Mouse (Mus musculus) heart, embryonic 11.5 days (tissue): ENCODE measurements around the gene Gria3. TPM values are rescaled to one million over a fixed set of nuclear protein-coding genes. Genes with fewer than 3 reads are reported as not detected.

Experiments used
- ATAC-seq: fragments of 200-750 bp; cut with Nextera tagmentation; replicated peaks from 2 replicates; pipeline ENCODE4 v1.8.0; 2017; ENCODE audit warnings: moderate library complexity; ENCODE audit not compliant: insufficient number of reproducible peaks, low FRiP score, low TSS enrichment
- H3K27ac ChIP-seq: fragments of 300-500 bp; sonication (generic); 2 replicates; pipeline ENCODE4 v1.5.1; 2014; ENCODE audit warnings: mild to moderate bottlenecking, low read depth, low read length
- H3K27me3 ChIP-seq: fragments of 300-500 bp; sonication (generic); 2 replicates; pipeline ENCODE4 v1.6.1; 2014; ENCODE audit warnings: mild to moderate bottlenecking, low read length, mixed read lengths; ENCODE audit not compliant: control insufficient read depth, insufficient read depth
- H3K36me3 ChIP-seq: fragments of 300-500 bp; sonication (generic); 2 replicates; pipeline ENCODE4 v1.6.1; 2014; ENCODE audit warnings: mild to moderate bottlenecking, low read length, moderate library complexity, mixed read lengths; ENCODE audit not compliant: control insufficient read depth, insufficient read depth
- H3K4me1 ChIP-seq: fragments of 300-500 bp; sonication (generic); 2 replicates; pipeline ENCODE4 v1.6.1; 2014; ENCODE audit warnings: low read length; ENCODE audit not compliant: control insufficient read depth, insufficient read depth
- H3K4me2 ChIP-seq: fragments of 300-500 bp; sonication (generic); 2 replicates; pipeline ENCODE4 v1.6.1; 2014; ENCODE audit warnings: mild to moderate bottlenecking, moderate library complexity
- H3K4me3 ChIP-seq: fragments of 300-500 bp; sonication (generic); 2 replicates; pipeline ENCODE4 v1.5.1; 2014; ENCODE audit warnings: low read depth, low read length
- H3K9ac ChIP-seq: fragments of 300-500 bp; sonication (generic); 2 replicates; pipeline ENCODE4 v1.6.1; 2014; ENCODE audit warnings: mild to moderate bottlenecking, low read depth, low read length, moderate library complexity
- H3K9me3 ChIP-seq: fragments of 300-500 bp; sonication (generic); replicated peaks from 2 replicates; pipeline ENCODE4 v1.6.1; 2016; ENCODE audit warnings: low read length; ENCODE audit not compliant: control insufficient read depth
- WGBS: fragments of 180-500 bp; shearing (Covaris S2); extraction: QIAGEN DNeasy Blood & Tissue Kit; methylation state at CpG from one replicate; pipeline ENCODE4 v1.1.7; 2014; ENCODE audit not compliant: insufficient replicate concordance; 5-methylcytosine and 5-hydroxymethylcytosine counted together
- polyA plus RNA-seq: library from polyadenylated mRNA; unstranded; fragments of >200 nt; fragmentation: Nextera tagmentation; extraction: Ambion mirVana; gene quantifications from 2 replicates; pipeline ENCODE4 v1.2.1, GENCODE M21; 2014

Gria3 gene
- 4.6 and 6.7 TPM in 2 replicates for polyA plus RNA-seq

DNA sequence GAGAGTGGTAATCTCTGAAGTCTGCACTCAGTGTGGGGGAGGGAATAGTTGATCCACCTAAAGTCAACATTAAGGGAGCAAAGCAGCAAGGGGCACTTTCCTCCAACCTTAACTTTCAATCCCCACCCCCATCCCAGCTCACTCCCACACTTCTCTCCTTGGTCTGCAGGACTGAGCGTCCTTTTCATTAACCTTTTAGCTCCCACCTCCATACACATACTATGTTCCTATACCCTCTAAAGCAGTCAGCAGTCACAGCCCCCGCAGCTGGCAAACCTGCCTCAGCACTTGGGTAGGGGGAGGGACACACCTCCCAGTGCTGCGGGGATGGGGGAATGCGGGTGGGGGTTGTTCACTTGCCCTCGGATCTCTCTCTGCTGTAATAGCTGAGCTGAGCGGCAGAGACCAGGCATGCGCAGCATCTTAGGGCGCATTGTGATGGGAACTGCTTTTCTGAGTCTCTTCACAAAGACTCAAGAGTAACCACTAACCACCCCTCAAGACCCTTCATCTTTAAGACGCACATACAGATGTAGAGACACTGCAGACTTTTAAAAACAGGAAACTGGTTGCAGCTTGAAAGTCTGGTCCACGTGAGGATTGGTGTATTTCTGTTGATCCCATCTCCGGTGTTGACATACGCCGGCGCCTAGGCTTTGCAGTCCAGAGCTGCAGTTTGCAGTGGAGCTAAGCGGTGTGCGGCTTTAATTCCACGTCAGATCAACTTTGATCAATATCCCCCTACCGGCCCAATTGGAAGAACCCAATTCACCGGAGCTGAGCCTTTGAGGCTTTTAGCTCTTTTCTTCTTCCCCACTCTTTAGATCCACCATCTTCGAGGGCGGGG lies at the start of gene Gria3:
Gene Gria3, plus strand, starts transcription at position 797 of the 847 bp plus-strand sequence.
- no peaks in the 10 kb centered on the region for H3K9me3 ChIP-seq
- H3K27me3 ChIP-seq, result peaks cover 5% of the 10 kb centered on the region; the same call in 1 of the 2 replicates
- H3K9ac ChIP-seq, result peak within 1 kb of the TSS; percentile 52; the same call in 1 of the 2 replicates
- no peak within 1 kb of the TSS for H3K27ac ChIP-seq
- peak; percentile 57 for ATAC-seq
- H3K36me3 ChIP-seq, result no peaks in the 10 kb centered on the region
- H3K4me1 ChIP-seq, result no peaks in the 10 kb centered on the region
- WGBS, result 20% methylated on average over 21 of the region's 21 CpGs
- peak within 1 kb of the TSS; percentile 71 for H3K4me2 ChIP-seq
- H3K4me3 ChIP-seq, result peak within 1 kb of the TSS; percentile 47

GRCm38 (mm10) chrX:41387086-41387485 lies 13.6 kb upstream of the Gria3 start:
- Histone ChIP-seq H3K9me3 (no peaks in the 10 kb centered on the region), H3K4me1 (no peaks in the 10 kb centered on the region), H3K27ac (no peak overlapping the region), H3K9ac (no peak overlapping the region), H3K4me2 (no peak overlapping the region), H3K36me3 (no peaks in the 10 kb centered on the region), H3K27me3 (no peaks in the 10 kb centered on the region), H3K4me3 (no peak overlapping the region)
- ATAC-seq, result no peak
- 50% methylated on average over 7 of the region's 7 CpGs for whole genome bisulfite sequencing

GRCm38 (mm10) chrX:41389079-41389478 lies 11.6 kb upstream of the Gria3 start:
- H3K9me3 ChIP-seq, result no peaks in the 10 kb centered on the region
- H3K4me3 ChIP-seq, result no peak overlapping the region
- no peak overlapping the region for H3K4me2 ChIP-seq
- no peak overlapping the region for H3K9ac ChIP-seq
- ATAC-seq, result no peak
- H3K36me3 ChIP-seq, result no peaks in the 10 kb centered on the region
- WGBS, result 98% methylated on average over 1 of the region's 1 CpGs
- H3K27ac ChIP-seq, result no peak overlapping the region
- no peaks in the 10 kb centered on the region for H3K4me1 ChIP-seq
- H3K27me3 ChIP-seq, result no peaks in the 10 kb centered on the region

DNA sequence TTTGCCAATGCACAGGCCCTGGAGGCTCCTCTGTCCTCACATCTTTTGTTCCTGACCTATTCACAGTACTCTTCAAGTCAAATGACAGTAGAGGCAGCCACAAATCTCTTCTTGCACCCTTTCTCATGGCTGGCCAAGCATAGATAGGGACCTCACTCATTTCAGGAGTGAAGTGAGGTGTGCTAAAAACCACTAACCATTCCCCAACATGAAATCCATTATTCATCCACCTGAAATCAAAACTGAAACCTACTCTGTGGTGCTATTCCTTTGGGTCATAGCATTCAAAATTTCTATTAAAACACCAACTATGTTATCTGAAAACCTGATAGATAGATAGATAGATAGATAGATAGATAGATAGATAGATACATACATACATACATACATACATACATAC lies 2.2 kb upstream of the Gria3 start:
- no peaks in the 10 kb centered on the region for H3K9me3 ChIP-seq
- peaks cover 5% of the 10 kb centered on the region; the same call in 1 of the 2 replicates for H3K27me3 ChIP-seq
- no peaks in the 10 kb centered on the region for H3K4me1 ChIP-seq
- H3K4me3 ChIP-seq, result no peak overlapping the region
- no peak overlapping the region for H3K9ac ChIP-seq
- no peak overlapping the region for H3K4me2 ChIP-seq
- no peaks in the 10 kb centered on the region for H3K36me3 ChIP-seq
- no peak overlapping the region for H3K27ac ChIP-seq
- no peak for ATAC-seq

- 19% methylated on average over 17 of the region's 17 CpGs for WGBS
- Histone ChIP-seq H3K4me3 (peak overlapping the region; percentile 47), H3K27me3 (peaks cover 5% of the 10 kb centered on the region; the same call in 1 of the 2 replicates), H3K36me3 (no peaks in the 10 kb centered on the region), H3K4me1 (no peaks in the 10 kb centered on the region), H3K27ac (no peak overlapping the region), H3K9ac (peak overlapping the region; percentile 52; the same call in 1 of the 2 replicates), H3K4me2 (peak overlapping the region; percentile 71), H3K9me3 (no peaks in the 10 kb centered on the region)
- ATAC-seq, result no peak
Measured at GRCm38 (mm10) chrX:41401186-41401585, 532 bp downstream of the Gria3 start.

DNA sequence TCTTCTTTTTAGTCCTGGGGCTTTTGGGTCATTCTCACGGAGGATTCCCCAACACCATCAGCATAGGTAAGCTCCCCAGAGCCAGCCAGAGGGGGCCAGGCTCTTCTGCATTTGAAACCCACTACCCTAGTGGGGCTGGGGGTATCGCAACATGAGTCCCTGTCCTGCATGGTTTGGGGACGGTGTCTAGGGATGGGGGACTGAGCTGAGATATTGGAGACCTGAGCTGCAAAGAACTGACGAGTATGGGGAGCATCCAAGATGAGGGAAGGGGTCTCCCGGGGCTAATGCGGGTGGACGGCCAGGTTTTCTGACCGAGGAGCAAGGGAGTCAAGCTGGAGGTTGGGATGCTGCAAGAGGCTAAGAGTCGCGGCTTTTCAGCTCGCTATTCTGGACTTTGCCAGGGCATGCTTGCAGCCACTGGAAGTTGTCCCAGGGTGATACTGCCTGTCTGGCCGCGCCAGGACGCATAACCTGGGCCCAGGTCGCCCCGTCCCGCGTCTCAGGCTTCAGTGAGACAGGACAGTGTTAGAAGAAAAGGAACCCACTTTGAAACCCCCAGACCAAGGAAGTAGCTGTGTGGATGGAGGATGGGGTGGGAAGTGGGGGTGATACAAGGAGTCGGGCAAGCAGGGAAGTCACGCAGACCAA lies 1.1 kb downstream of the Gria3 start:
- ATAC-seq, result no peak
- Histone ChIP-seq H3K27ac (no peak overlapping the region), H3K36me3 (no peaks in the 10 kb centered on the region), H3K27me3 (peaks cover 5% of the 10 kb centered on the region; the same call in 1 of the 2 replicates), H3K9me3 (no peaks in the 10 kb centered on the region), H3K9ac (peak overlapping the region; percentile 52; the same call in 1 of the 2 replicates), H3K4me3 (peak overlapping the region; percentile 47), H3K4me2 (peak overlapping the region; percentile 71), H3K4me1 (no peaks in the 10 kb centered on the region)
- 8% methylated on average over 20 of the region's 20 CpGs for WGBS

DNA sequence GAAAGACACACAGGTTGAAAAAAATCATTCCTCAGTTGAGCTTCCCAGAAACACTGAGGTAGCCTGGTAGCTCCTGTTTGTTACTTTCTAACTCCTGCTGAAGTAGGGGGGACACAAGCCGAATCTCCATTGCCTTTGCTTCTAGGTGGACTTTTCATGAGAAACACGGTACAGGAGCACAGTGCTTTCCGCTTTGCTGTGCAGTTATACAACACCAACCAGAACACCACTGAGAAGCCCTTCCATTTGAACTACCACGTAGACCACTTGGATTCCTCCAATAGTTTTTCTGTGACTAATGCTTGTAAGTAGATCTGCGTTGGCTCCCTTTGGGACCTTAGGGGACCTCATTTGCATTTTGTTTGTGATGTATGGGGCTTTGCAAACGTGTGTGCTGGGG lies 2.0 kb downstream of the Gria3 start:
- H3K27me3 ChIP-seq, result peaks cover 5% of the 10 kb centered on the region; the same call in 1 of the 2 replicates
- H3K4me1 ChIP-seq, result no peaks in the 10 kb centered on the region
- H3K4me3 ChIP-seq, result peak overlapping the region; percentile 47
- H3K36me3 ChIP-seq, result no peaks in the 10 kb centered on the region
- H3K9me3 ChIP-seq, result no peaks in the 10 kb centered on the region
- peak overlapping the region; percentile 71 for H3K4me2 ChIP-seq
- no peak for ATAC-seq
- WGBS, result 15% methylated on average over 6 of the region's 6 CpGs
- no peak overlapping the region for H3K27ac ChIP-seq
- peak overlapping the region; percentile 52; the same call in 1 of the 2 replicates for H3K9ac ChIP-seq

- Histone ChIP-seq H3K9ac (no peak overlapping the region), H3K27me3 (peaks cover 5% of the 10 kb centered on the region; the same call in 1 of the 2 replicates), H3K9me3 (no peaks in the 10 kb centered on the region), H3K4me1 (no peaks in the 10 kb centered on the region), H3K4me3 (no peak overlapping the region), H3K27ac (no peak overlapping the region), H3K4me2 (no peak overlapping the region), H3K36me3 (no peaks in the 10 kb centered on the region)
- 62% methylated on average over 9 of the region's 9 CpGs for WGBS
- ATAC-seq, result no peak
Measured at GRCm38 (mm10) chrX:41406288-41406687, 5.6 kb downstream of the Gria3 start.
